Mouse (Mus musculus) spleen, adult 18-20 months (tissue): ENCODE measurements around the gene Fam20b.

Experiments
- DNase-seq, 2 experiments: peaks; one replicate each; pipeline ENCODE4 v3.0.0; 2022; ENCODE audit warnings: mixed read lengths in 2 of 2

Fam20b gene

GRCm38 (mm10) chr1:156727234-156728108 lies 8.6 kb upstream of the Fam20b start:
- no peak for DNase-seq

GRCm38 (mm10) chr1:156722089-156722488 lies 3.2 kb upstream of the Fam20b start:
- DNase-seq = no peak

GRCm38 (mm10) chr1:156720046-156720445 lies 1.2 kb upstream of the Fam20b start:
- DNase-seq = no peak

- peak in 1 of 2 experiments; percentile 54 for DNase-seq
Observed at GRCm38 (mm10) chr1:156718286-156718949, 468 bp downstream of the Fam20b start.

GRCm38 (mm10) chr1:156717751-156718285 lies 1.1 kb downstream of the Fam20b start:
- no peak for DNase-seq

- no peak for DNase-seq
Observed at GRCm38 (mm10) chr1:156716681-156717080, 2.2 kb downstream of the Fam20b start.

- no peak for DNase-seq
Observed at GRCm38 (mm10) chr1:156710472-156711098, 8.3 kb downstream of the Fam20b start.

- no peak for DNase-seq
Observed at GRCm38 (mm10) chr1:156708672-156709071, 10.2 kb downstream of the Fam20b start.

- no peak for DNase-seq
Observed at GRCm38 (mm10) chr1:156705696-156706285, 13.1 kb downstream of the Fam20b start.

- DNase-seq = no peak
Observed at GRCm38 (mm10) chr1:156703444-156703843, 15.4 kb downstream of the Fam20b start.

- no peak for DNase-seq
Observed at GRCm38 (mm10) chr1:156702151-156702550, 16.7 kb downstream of the Fam20b start.

GRCm38 (mm10) chr1:156686025-156686661 lies 32.7 kb downstream of the Fam20b start:
- no peak for DNase-seq

- DNase-seq = no peak
Observed at GRCm38 (mm10) chr1:156679599-156679998, 39.3 kb downstream of the Fam20b start.

- no peak for DNase-seq
Observed at GRCm38 (mm10) chr1:156677230-156677629, 41.7 kb downstream of the Fam20b start.

- DNase-seq = no peak
Observed at GRCm38 (mm10) chr1:156676596-156676995, 42.3 kb downstream of the Fam20b start.

GRCm38 (mm10) chr1:156676171-156676570 lies 42.7 kb downstream of the Fam20b start:
- peak; percentile 20 to 49 for DNase-seq

GRCm38 (mm10) chr1:156674195-156675000 lies 44.5 kb downstream of the Fam20b start, which contains the start of gene Tor3a:
TSS of gene Tor3a (minus strand) at chr1:156674356.
- peak; percentile 70 to 76 for DNase-seq

- DNase-seq = peak in 1 of 2 experiments; percentile 42
Observed at GRCm38 (mm10) chr1:156673476-156674194, 45.3 kb downstream of the Fam20b start.

GRCm38 (mm10) chr1:156672720-156673475 lies 46.0 kb downstream of the Fam20b start:
- DNase-seq = peak in 1 of 2 experiments; percentile 24

GRCm38 (mm10) chr1:156671921-156672320 lies 47.0 kb downstream of the Fam20b start:
- DNase-seq = no peak
